Mouse (Mus musculus) stomach, embryonic 16.5 days (tissue): Measurements from ENCODE around the gene Arhgef5. TPM values are rescaled to one million over a fixed set of nuclear protein-coding genes. Genes with fewer than 3 reads are reported as not detected.
"Not testable (repeated sequence)": the region's sequence is repeated elsewhere in the genome, so short reads cannot be mapped to it uniquely, and the experiment has no call there.

Source experiments
- ATAC-seq: fragments of 200-750 bp; cut with Nextera tagmentation; 2 replicates; pipeline ENCODE4 v1.8.0; 2017; ENCODE audit warnings: moderate number of reproducible peaks, moderate TSS enrichment; ENCODE audit not compliant: insufficient read depth, low FRiP score
- H3K27ac ChIP-seq: fragments of 300-500 bp; sonication (generic); 2 replicates; pipeline ENCODE4 v1.5.1; 2014; ENCODE audit warnings: low read length
- H3K27me3 ChIP-seq: fragments of 300-500 bp; sonication (generic); 2 replicates; pipeline ENCODE4 v1.6.1; 2014; ENCODE audit warnings: low read length, control low read depth, mixed read lengths; ENCODE audit not compliant: control insufficient read depth, insufficient read depth
- H3K36me3 ChIP-seq: fragments of 300-500 bp; sonication (generic); 2 replicates; pipeline ENCODE4 v1.6.1; 2014; ENCODE audit warnings: low read length; ENCODE audit not compliant: control insufficient read depth, insufficient read depth
- H3K4me1 ChIP-seq: fragments of 300-500 bp; sonication (generic); 2 replicates; pipeline ENCODE4 v1.6.1; 2014; ENCODE audit warnings: low read length, control low read depth, mixed read lengths; ENCODE audit not compliant: control insufficient read depth, insufficient read depth
- H3K4me2 ChIP-seq: fragments of 300-500 bp; sonication (generic); 2 replicates; pipeline ENCODE4 v1.6.1; 2014; ENCODE audit warnings: low read depth, low read length, mixed read lengths
- H3K4me3 ChIP-seq: fragments of 300-500 bp; sonication (generic); replicated peaks from 2 replicates; pipeline ENCODE4 v1.5.1; 2014; ENCODE audit warnings: mild to moderate bottlenecking, low read length
- H3K9ac ChIP-seq: fragments of 300-500 bp; sonication (generic); 2 replicates; pipeline ENCODE4 v1.6.1; 2014; ENCODE audit warnings: low read length
- H3K9me3 ChIP-seq: fragments of 300-500 bp; sonication (generic); replicated peaks from 2 replicates; pipeline ENCODE4 v1.6.1; 2016; ENCODE audit warnings: low read length, control low read depth; ENCODE audit not compliant: control insufficient read depth
- WGBS: fragments of 180-500 bp; shearing (Covaris S2); extraction: QIAGEN DNeasy Blood & Tissue Kit; methylation state at CpG from one replicate; pipeline ENCODE4 v1.1.7; 2014; 5-methylcytosine and 5-hydroxymethylcytosine counted together
- polyA plus RNA-seq: library from polyadenylated mRNA; unstranded; fragments of >200 nt; fragmentation: Nextera tagmentation; extraction: Ambion mirVana; gene quantifications from 2 replicates; pipeline ENCODE4 v1.2.1, GENCODE M21; 2015

Gene Arhgef5
- 21.0 and 23.5 TPM in 2 replicates for polyA plus RNA-seq

GRCm38 (mm10) chr6:43265363-43266041 lies at the start of gene Arhgef5:
TSS of gene Arhgef5 (plus strand) at chr6:43265582.
- Histone ChIP-seq H3K4me3 (peak within 1 kb of the TSS; percentile 61), H3K27ac (peak within 1 kb of the TSS; percentile 80), H3K9ac (peak within 1 kb of the TSS; percentile 92), H3K9me3 (no peaks in the 10 kb centered on the region), H3K4me1 (peaks cover 3% of the 10 kb centered on the region; the same call in 1 of the 2 replicates), H3K36me3 (no peaks in the 10 kb centered on the region), H3K4me2 (peak within 1 kb of the TSS; percentile 70), H3K27me3 (no peaks in the 10 kb centered on the region)
- under 1% methylated on average over 41 of the region's 48 CpGs for WGBS
- peak; percentile 92 for ATAC-seq

- 73% methylated on average over 1 of the region's 1 CpGs for whole genome bisulfite sequencing
- not testable (repeated sequence) for H3K9me3 ChIP-seq, ATAC-seq, H3K4me1 ChIP-seq, H3K9ac ChIP-seq, H3K27ac ChIP-seq, H3K36me3 ChIP-seq, H3K27me3 ChIP-seq, H3K4me3 ChIP-seq, H3K4me2 ChIP-seq
These were observed 34.1 kb upstream of the Arhgef5 start, which contains the start of gene Olfr47 for GRCm38 (mm10) chr6:43231255-43231654. TSS of gene Olfr47 (plus strand) at chr6:43231529.

- no peak for ATAC-seq
These were observed 23.3 kb upstream of the Arhgef5 start for GRCm38 (mm10) chr6:43242061-43242460.

GRCm38 (mm10) chr6:43247396-43247795 lies 18.0 kb upstream of the Arhgef5 start:
- Histone ChIP-seq H3K27ac (no peak overlapping the region), H3K9me3 (no peaks in the 10 kb centered on the region), H3K4me2 (no peak overlapping the region), H3K9ac (no peak overlapping the region), H3K4me1 (no peaks in the 10 kb centered on the region), H3K27me3 (no peaks in the 10 kb centered on the region), H3K36me3 (no peaks in the 10 kb centered on the region), H3K4me3 (no peak overlapping the region)
- 53% methylated on average over 3 of the region's 3 CpGs for WGBS
- ATAC-seq = no peak

More at GRCm38 (mm10) chr6:43242061-43242460, 23.3 kb upstream of the Arhgef5 start:
- no peaks in the 10 kb centered on the region for H3K27me3 ChIP-seq
- H3K9me3 ChIP-seq = no peaks in the 10 kb centered on the region
- H3K4me3 ChIP-seq = no peak overlapping the region
- H3K9ac ChIP-seq = no peak overlapping the region
- H3K4me2 ChIP-seq = no peak overlapping the region
- no peak overlapping the region for H3K27ac ChIP-seq
- 18% methylated on average over 4 of the region's 4 CpGs for WGBS
- H3K36me3 ChIP-seq = no peaks in the 10 kb centered on the region
- H3K4me1 ChIP-seq = no peaks in the 10 kb centered on the region

GRCm38 (mm10) chr6:43252994-43253393 lies 12.4 kb upstream of the Arhgef5 start:
- WGBS = 82% methylated on average over 1 of the region's 1 CpGs
- no peak for ATAC-seq
- H3K9me3 ChIP-seq = no peaks in the 10 kb centered on the region

GRCm38 (mm10) chr6:43254193-43254926 lies 11.0 kb upstream of the Arhgef5 start:
- H3K4me2 ChIP-seq = no peak overlapping the region
- no peaks in the 10 kb centered on the region for H3K4me1 ChIP-seq
- H3K9ac ChIP-seq = no peak overlapping the region
- 62% methylated on average over 7 of the region's 7 CpGs for WGBS
- no peaks in the 10 kb centered on the region for H3K36me3 ChIP-seq
- H3K4me3 ChIP-seq = no peak overlapping the region
- no peak overlapping the region for H3K27ac ChIP-seq
- H3K27me3 ChIP-seq = no peaks in the 10 kb centered on the region
- ATAC-seq = no peak; the same call in 1 of the 2 replicates
- no peaks in the 10 kb centered on the region for H3K9me3 ChIP-seq

More at GRCm38 (mm10) chr6:43252994-43253393, 12.4 kb upstream of the Arhgef5 start:
- Histone ChIP-seq H3K4me2 (no peak overlapping the region), H3K36me3 (no peaks in the 10 kb centered on the region), H3K4me1 (no peaks in the 10 kb centered on the region), H3K9ac (no peak overlapping the region), H3K4me3 (no peak overlapping the region), H3K27ac (no peak overlapping the region), H3K27me3 (no peaks in the 10 kb centered on the region)

GRCm38 (mm10) chr6:43260756-43261155 lies 4.6 kb upstream of the Arhgef5 start:
- Histone ChIP-seq H3K36me3 (no peaks in the 10 kb centered on the region), H3K4me3 (no peak overlapping the region), H3K9ac (no peak overlapping the region), H3K4me1 (no peaks in the 10 kb centered on the region), H3K27me3 (no peaks in the 10 kb centered on the region), H3K9me3 (no peaks in the 10 kb centered on the region), H3K27ac (no peak overlapping the region), H3K4me2 (no peak overlapping the region)
- 55% methylated on average over 2 of the region's 2 CpGs for WGBS
- no peak for ATAC-seq

- peak overlapping the region; percentile 61 for H3K4me3 ChIP-seq
- ATAC-seq = peak; percentile 59
- H3K27me3 ChIP-seq = no peaks in the 10 kb centered on the region
- peak overlapping the region; percentile 92 for H3K9ac ChIP-seq
- H3K36me3 ChIP-seq = no peaks in the 10 kb centered on the region
- peak overlapping the region; percentile 70 for H3K4me2 ChIP-seq
- WGBS = 4% methylated on average over 8 of the region's 8 CpGs
- H3K4me1 ChIP-seq = peaks cover 3% of the 10 kb centered on the region; the same call in 1 of the 2 replicates
- H3K27ac ChIP-seq = peak overlapping the region; percentile 80
- no peaks in the 10 kb centered on the region for H3K9me3 ChIP-seq
These were observed 974 bp downstream of the Arhgef5 start for GRCm38 (mm10) chr6:43266356-43266755.

GRCm38 (mm10) chr6:43272597-43272996 lies 7.2 kb downstream of the Arhgef5 start:
- H3K36me3 ChIP-seq = no peaks in the 10 kb centered on the region
- H3K4me1 ChIP-seq = no peaks in the 10 kb centered on the region
- H3K4me2 ChIP-seq = no peak overlapping the region
- H3K9ac ChIP-seq = no peak overlapping the region
- H3K27ac ChIP-seq = peak overlapping the region; percentile 25; the same call in 1 of the 2 replicates
- no peaks in the 10 kb centered on the region for H3K27me3 ChIP-seq
- no peak for ATAC-seq
- no peak overlapping the region for H3K4me3 ChIP-seq
- H3K9me3 ChIP-seq = no peaks in the 10 kb centered on the region
